8 mouse cellular contexts compared by ENCODE assay signal in genomic region chr17:47694503-47695336, GRCm38 (mm10). TPM values are rescaled to one million over a fixed set of nuclear protein-coding genes. Genes with fewer than 3 reads are reported as not detected.
A peak's percentile ranks its signal among the peaks of the same experiment; 100 is the strongest.
DNase-seq lines count a peak whose midpoint lies in the region; ATAC-seq and TF ChIP-seq lines count a peak whose summit lies in the region.

Gene Prickle4 (minus strand): TSS chr17:47694736.

- no peaks in the 10 kb centered on the region for H3K9me3 ChIP-seq in hindbrain, embryonic 10.5 days
- no peaks in the 10 kb centered on the region for H3K9me3 ChIP-seq in lung, embryonic 15.5 days

- H3K4me3 ChIP-seq in hindbrain, embryonic 10.5 days: peak within 1 kb of the TSS; percentile 78
- peak within 1 kb of the TSS; percentile 87 for H3K4me3 ChIP-seq in lung, embryonic 15.5 days
- peak within 1 kb of the TSS; percentile 70 for H3K4me3 ChIP-seq in olfactory bulb, adult 2 months (ENCODE audit: insufficient read depth, low read depth, low read length)

- DNase-seq in MN1 (ENCODE audit: low spot score): peak; percentile 99
- peak; percentile 97 for DNase-seq in cerebellum, adult 9-10 months
- DNase-seq in hindbrain, embryonic 10.5 days (ENCODE audit: low spot score): peak; percentile 99
- DNase-seq in layer of hippocampus, adult 9-10 months (ENCODE audit: low spot score): peak; percentile 92
- DNase-seq in thymus, adult 18-20 months: peak; percentile 88 to 89

- H3K36me3 ChIP-seq in hindbrain, embryonic 10.5 days: peaks cover 21% of the 10 kb centered on the region
- H3K36me3 ChIP-seq in lung, embryonic 15.5 days: no peaks in the 10 kb centered on the region

- under 1% methylated on average over 82 of the region's 82 CpGs for WGBS in hindbrain, embryonic 10.5 days
- under 1% methylated on average over 62 of the region's 82 CpGs for WGBS in lung, embryonic 15.5 days
- WGBS in olfactory bulb, adult 2 months: under 1% methylated on average over 75 of the region's 82 CpGs

- H3K4me1 ChIP-seq in hindbrain, embryonic 10.5 days (replicated peaks): peaks cover 33% of the 10 kb centered on the region
- peaks cover 21% of the 10 kb centered on the region for H3K4me1 ChIP-seq in lung, embryonic 15.5 days
- H3K4me1 ChIP-seq in olfactory bulb, adult 2 months (ENCODE audit: control insufficient read depth, insufficient read depth, low read length): peaks cover 9% of the 10 kb centered on the region

- H3K27me3 ChIP-seq in hindbrain, embryonic 10.5 days (ENCODE audit: insufficient read depth, poor library complexity, severe bottlenecking): peaks cover 47% of the 10 kb centered on the region
- H3K27me3 ChIP-seq in lung, embryonic 15.5 days: no peaks in the 10 kb centered on the region; the same call in 1 of the 2 replicates

- ATAC-seq in frontal cortex, adult (ENCODE audit: low TSS enrichment): peak; percentile 76
- peak; percentile 93 for ATAC-seq in lung, embryonic 15.5 days (ENCODE audit: borderline replicate concordance, extremely low read depth, low FRiP score, low TSS enrichment)

- TF ChIP-seq CTCF in olfactory bulb, adult 2 months (IDR thresholded peaks at IDR 0.05; ENCODE audit: insufficient read depth, low read depth, low read length): peak; percentile 67

- peak within 1 kb of the TSS; percentile 94 for H3K27ac ChIP-seq in hindbrain, embryonic 10.5 days
- H3K27ac ChIP-seq in lung, embryonic 15.5 days: peak within 1 kb of the TSS; percentile 67
- H3K27ac ChIP-seq in olfactory bulb, adult 2 months (ENCODE audit: insufficient read depth, low read depth, low read length): no peak within 1 kb of the TSS

- peak; percentile 68 for TF ChIP-seq POLR2A in olfactory bulb, adult 2 months (IDR thresholded peaks at IDR 0.05; ENCODE audit: insufficient read depth, low read depth, low read length)

- peak within 1 kb of the TSS; percentile 94 for H3K4me2 ChIP-seq in lung, embryonic 15.5 days

- peak within 1 kb of the TSS; percentile 79 for H3K9ac ChIP-seq in lung, embryonic 15.5 days

RNA-seq across cellular contexts. Expression of gene Prickle4, which starts in this region (rescaled TPM):
- 0.34 and 0.66 TPM in 2 replicates for polyA plus RNA-seq in hindbrain, embryonic 10.5 days (2016; fragmentation: Nextera tagmentation; extraction: Ambion mirVana)
- polyA plus RNA-seq in lung, embryonic 15.5 days (2015; fragmentation: Nextera tagmentation; extraction: Ambion mirVana): 0.73 and 0.86 TPM in 2 replicates
- polyA plus RNA-seq in olfactory bulb, adult 2 months (2012; ENCODE audit: insufficient read depth, insufficient read length, low replicate concordance, missing spikeins): not detected in 2 replicates

Comparison
In these comparisons a context has a peak if more than half of its experiments do, and no peak if none do; other contexts are left out.
1. Peak in DNase-seq, H3K4me3 ChIP-seq and H3K27ac ChIP-seq in hindbrain, embryonic 10.5 days; RNA of the gene not detected or under 1 TPM.
2. Peak in ATAC-seq, H3K4me3 ChIP-seq, H3K27ac ChIP-seq, H3K9ac ChIP-seq and H3K4me2 ChIP-seq in lung, embryonic 15.5 days; RNA of the gene not detected or under 1 TPM.